In the genomic region with DNA sequence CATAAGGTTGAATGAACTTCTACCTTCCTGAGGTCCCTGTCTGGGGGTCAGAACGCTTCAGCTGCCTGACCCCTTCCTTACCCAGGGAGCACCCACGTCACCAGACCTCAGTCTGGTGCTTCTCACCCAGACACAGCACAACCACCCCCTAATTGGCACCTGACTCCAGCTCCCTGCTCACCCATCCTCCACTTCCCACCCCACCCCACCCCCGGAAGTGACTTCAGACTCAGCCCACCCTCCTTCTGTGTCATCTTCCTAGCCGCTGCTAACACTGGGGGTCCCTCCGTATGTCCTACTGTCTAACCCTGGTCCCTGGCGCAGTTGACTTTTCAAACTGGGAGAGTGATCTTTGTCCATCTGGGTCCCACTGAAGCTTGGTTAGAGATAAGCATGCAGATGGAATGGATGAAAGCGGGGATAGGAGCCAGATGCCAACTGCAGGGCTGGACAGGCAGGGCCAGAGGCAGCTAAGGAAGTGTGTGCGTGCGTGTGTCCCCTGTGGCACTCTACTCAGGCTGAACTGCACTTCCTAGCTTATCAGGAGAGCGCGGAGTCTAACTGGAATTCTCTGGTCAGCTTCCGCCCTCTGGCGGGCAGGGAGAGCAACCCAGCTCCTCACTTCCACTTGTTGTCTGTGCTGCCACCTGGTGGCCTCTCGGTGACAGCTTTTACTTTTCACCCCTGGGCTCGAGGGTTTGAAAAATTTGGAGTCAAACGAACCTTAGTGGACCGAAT, we compare ENCODE assay signal across 8 mouse cellular contexts. TPM values are rescaled to one million over a fixed set of nuclear protein-coding genes. Genes with fewer than 3 reads are reported as not detected.
DNase-seq lines count a peak whose midpoint lies in the region; ATAC-seq and TF ChIP-seq lines count a peak whose summit lies in the region.

No protein-coding gene starts in this region.

- no peak overlapping the region for H3K4me3 ChIP-seq in bone marrow macrophage, adult 2 months (ENCODE audit: insufficient read depth, low read length)
- H3K4me3 ChIP-seq in embryonic facial prominence, embryonic 15.5 days (replicated peaks): peak overlapping the region; percentile 35
- peak overlapping the region; percentile 26 for H3K4me3 ChIP-seq in limb, embryonic 13.5 days
- peak overlapping the region; percentile 16 for H3K4me3 ChIP-seq in midbrain, embryonic 16.5 days (ENCODE audit: low read depth, low read length)
- H3K4me3 ChIP-seq in spleen, adult 2 months (ENCODE audit: extremely low read depth, insufficient read depth, insufficient read length): peak overlapping the region; percentile 59

- no peaks in the 10 kb centered on the region for H3K4me1 ChIP-seq in bone marrow macrophage, adult 2 months (ENCODE audit: control insufficient read depth, insufficient read depth, low read length)
- peaks cover 3% of the 10 kb centered on the region; the same call in 1 of the 2 replicates for H3K4me1 ChIP-seq in embryonic facial prominence, embryonic 15.5 days
- H3K4me1 ChIP-seq in limb, embryonic 13.5 days: peaks cover 5% of the 10 kb centered on the region
- H3K4me1 ChIP-seq in midbrain, embryonic 16.5 days (ENCODE audit: control insufficient read depth, insufficient read depth, low read length): peaks cover 3% of the 10 kb centered on the region; the same call in 1 of the 2 replicates
- H3K4me1 ChIP-seq in spleen, adult 2 months (ENCODE audit: control insufficient read depth, insufficient read depth, insufficient read length): peaks cover 2% of the 10 kb centered on the region; the same call in 1 of the 2 replicates

- H3K36me3 ChIP-seq in embryonic facial prominence, embryonic 15.5 days: no peaks in the 10 kb centered on the region
- H3K36me3 ChIP-seq in limb, embryonic 13.5 days: no peaks in the 10 kb centered on the region
- H3K36me3 ChIP-seq in midbrain, embryonic 16.5 days (ENCODE audit: control insufficient read depth, insufficient read depth, low read length): no peaks in the 10 kb centered on the region
- H3K36me3 ChIP-seq in spleen, adult 2 months (ENCODE audit: control insufficient read depth, insufficient read depth, low read length): no peaks in the 10 kb centered on the region

- peak; percentile 88 for DNase-seq in B cell, adult 2 months
- DNase-seq in heart, adult 9 months (ENCODE audit: low spot score in 2 of 2): peak; percentile 69 to 86
- DNase-seq in kidney, adult 9 months: peak; percentile 93
- DNase-seq in spleen, adult 2 months (ENCODE audit: low read depth in 1 of 2, low spot score in 2 of 2): peak; percentile 72 to 81

- no peak for TF ChIP-seq POLR2A in bone marrow macrophage, adult 2 months (IDR thresholded peaks at IDR 0.05; ENCODE audit: borderline replicate concordance, low read depth, low read length)
- no peak for TF ChIP-seq POLR2A in spleen, adult 2 months (IDR thresholded peaks at IDR 0.05; ENCODE audit: low read depth, low read length)

- H3K27me3 ChIP-seq in embryonic facial prominence, embryonic 15.5 days: no peaks in the 10 kb centered on the region
- H3K27me3 ChIP-seq in limb, embryonic 13.5 days: no peaks in the 10 kb centered on the region
- H3K27me3 ChIP-seq in midbrain, embryonic 16.5 days (ENCODE audit: control insufficient read depth, insufficient read depth, low read depth, low read length): no peaks in the 10 kb centered on the region
- H3K27me3 ChIP-seq in spleen, adult 2 months (ENCODE audit: control insufficient read depth, insufficient read depth, low read length): no peaks in the 10 kb centered on the region

- no peaks in the 10 kb centered on the region for H3K9me3 ChIP-seq in embryonic facial prominence, embryonic 15.5 days (replicated peaks)
- H3K9me3 ChIP-seq in limb, embryonic 13.5 days: no peaks in the 10 kb centered on the region
- H3K9me3 ChIP-seq in midbrain, embryonic 16.5 days (replicated peaks; ENCODE audit: control insufficient read depth, low read length, poor library complexity, severe bottlenecking): no peaks in the 10 kb centered on the region

- WGBS in embryonic facial prominence, embryonic 15.5 days: 12% methylated on average over 17 of the region's 17 CpGs
- WGBS in limb, embryonic 13.5 days: 17% methylated on average over 17 of the region's 17 CpGs
- 17% methylated on average over 17 of the region's 17 CpGs for WGBS in midbrain, embryonic 16.5 days
- WGBS in spleen, adult 2 months: 11% methylated on average over 17 of the region's 17 CpGs

- H3K27ac ChIP-seq in bone marrow macrophage, adult 2 months (ENCODE audit: insufficient read depth, low read depth, low read length): no peak overlapping the region
- H3K27ac ChIP-seq in embryonic facial prominence, embryonic 15.5 days (replicated peaks): no peak overlapping the region
- no peak overlapping the region for H3K27ac ChIP-seq in limb, embryonic 13.5 days
- H3K27ac ChIP-seq in midbrain, embryonic 16.5 days (ENCODE audit: low read length): no peak overlapping the region
- 0 out of 2 replicates have a peak overlapping the region, but pooled peaks have one; percentile 30 for H3K27ac ChIP-seq in spleen, adult 2 months (ENCODE audit: insufficient read depth, low read length)

- peak; percentile 53 for ATAC-seq in embryonic facial prominence, embryonic 15.5 days (ENCODE audit: insufficient number of reproducible peaks, low FRiP score, low TSS enrichment, low read depth)
- peak; percentile 79 for ATAC-seq in limb, embryonic 13.5 days (ENCODE audit: low FRiP score, low read depth)
- peak; percentile 85 for ATAC-seq in midbrain, embryonic 16.5 days

- H3K4me2 ChIP-seq in embryonic facial prominence, embryonic 15.5 days (replicated peaks): peak overlapping the region; percentile 63
- peak overlapping the region; percentile 60 for H3K4me2 ChIP-seq in limb, embryonic 13.5 days (replicated peaks)
- H3K4me2 ChIP-seq in midbrain, embryonic 16.5 days (ENCODE audit: low read length): peak overlapping the region; percentile 58

- peak overlapping the region; percentile 51 for H3K9ac ChIP-seq in embryonic facial prominence, embryonic 15.5 days
- H3K9ac ChIP-seq in limb, embryonic 13.5 days: peak overlapping the region; percentile 61
- peak overlapping the region; percentile 40; the same call in 1 of the 2 replicates for H3K9ac ChIP-seq in midbrain, embryonic 16.5 days (ENCODE audit: low read depth, low read length)

- TF ChIP-seq CTCF in bone marrow macrophage, adult 2 months (IDR thresholded peaks at IDR 0.05; ENCODE audit: low read depth, low read length): peak; percentile 99
- peak; percentile 100 for TF ChIP-seq CTCF in spleen, adult 2 months (IDR thresholded peaks at IDR 0.05; ENCODE audit: extremely low read depth, insufficient read depth, insufficient read length, insufficient replicate concordance)

RNA-seq across cellular contexts. Expression of a gene that starts 31.3 kb away (rescaled TPM):
- polyA plus RNA-seq in bone marrow macrophage, adult 2 months (2012; ENCODE audit: insufficient read depth, insufficient read length, missing spikeins): 16.5 and 17.1 TPM in 2 replicates
- polyA plus RNA-seq in embryonic facial prominence, embryonic 15.5 days (2015; fragmentation: Nextera tagmentation; extraction: Ambion mirVana): 4.5 and 5.7 TPM in 2 replicates
- polyA plus RNA-seq in limb, embryonic 13.5 days (2015; fragmentation: Nextera tagmentation; extraction: Ambion mirVana): 5.5 and 6.0 TPM in 2 replicates
- 3.8 and 4.7 TPM in 2 replicates for polyA plus RNA-seq in midbrain, embryonic 16.5 days (2015; fragmentation: Nextera tagmentation; extraction: Ambion mirVana)
- 22.7 and 31.7 TPM in 2 replicates for polyA plus RNA-seq in spleen, adult 2 months (2012; rRNA removed)

RNA-seq across cellular contexts. Expression of a gene that starts 37.5 kb away (rescaled TPM):
- polyA plus RNA-seq in bone marrow macrophage, adult 2 months (2012; ENCODE audit: insufficient read depth, insufficient read length, missing spikeins): not detected in 2 replicates
- polyA plus RNA-seq in embryonic facial prominence, embryonic 15.5 days (2015; fragmentation: Nextera tagmentation; extraction: Ambion mirVana): 0.05 and 0.11 TPM in 2 replicates
- not detected in 2 replicates for polyA plus RNA-seq in limb, embryonic 13.5 days (2015; fragmentation: Nextera tagmentation; extraction: Ambion mirVana)
- polyA plus RNA-seq in midbrain, embryonic 16.5 days (2015; fragmentation: Nextera tagmentation; extraction: Ambion mirVana): not detected in 2 replicates
- 0.02 and 0.06 TPM in 2 replicates for polyA plus RNA-seq in spleen, adult 2 months (2012; rRNA removed)
